Mouse (Mus musculus) embryonic facial prominence, embryonic 10.5 days (tissue): Measurements from ENCODE around the gene Iapp. TPM values are rescaled to one million over a fixed set of nuclear protein-coding genes. Genes with fewer than 3 reads are reported as not detected.
A peak's percentile ranks its signal among the peaks of the same experiment; 100 is the strongest.
"Not testable (repeated sequence)": the region's sequence is repeated elsewhere in the genome, so short reads cannot be mapped to it uniquely, and the experiment has no call there.

Source experiments
- DNase-seq: peaks from one replicate; pipeline ENCODE4 v3.0.0-alpha.2; 2017; ENCODE audit warnings: low spot score
- H3K27ac ChIP-seq: fragments of 300-500 bp; sonication (generic); replicated peaks from 2 replicates; pipeline ENCODE4 v1.5.1; 2016; ENCODE audit warnings: mild to moderate bottlenecking
- H3K27me3 ChIP-seq: fragments of 300-500 bp; sonication (generic); replicated peaks from 2 replicates; pipeline ENCODE4 v1.6.1; 2016; ENCODE audit warnings: low read depth, mild to moderate bottlenecking; ENCODE audit not compliant: poor library complexity, severe bottlenecking
- H3K36me3 ChIP-seq: fragments of 300-500 bp; sonication (generic); replicated peaks from 2 replicates; pipeline ENCODE4 v1.6.1; 2016; ENCODE audit warnings: mild to moderate bottlenecking, moderate library complexity
- H3K4me1 ChIP-seq: fragments of 300-500 bp; sonication (generic); 2 replicates; pipeline ENCODE4 v1.6.1; 2016
- H3K4me3 ChIP-seq: fragments of 300-500 bp; sonication (generic); 2 replicates; pipeline ENCODE4 v1.5.1; 2016; ENCODE audit warnings: mild to moderate bottlenecking, moderate library complexity
- H3K9me3 ChIP-seq: fragments of 300-500 bp; sonication (generic); 2 replicates; pipeline ENCODE4 v1.6.1; 2016; ENCODE audit warnings: mild to moderate bottlenecking
- WGBS: fragments of 180-500 bp; shearing (Covaris S2); methylation state at CpG from one replicate; pipeline ENCODE4 v1.1.7; 2016; 5-methylcytosine and 5-hydroxymethylcytosine counted together
- polyA plus RNA-seq: library from polyadenylated mRNA; unstranded; fragments of >200 nt; fragmentation: Nextera tagmentation; extraction: Ambion mirVana; gene quantifications from 2 replicates; pipeline ENCODE4 v1.2.1, GENCODE M21; 2016

Iapp gene
- polyA plus RNA-seq: 0.24 TPM in 1 of 2 replicates, not detected in the other

GRCm38 (mm10) chr6:142298098-142298497, at the start of gene Iapp:
Iapp (plus strand) TSS chr6:142298423.
- no peaks in the 10 kb centered on the region for H3K4me1 ChIP-seq
- no peaks in the 10 kb centered on the region for H3K36me3 ChIP-seq
- WGBS: 71% methylated on average over 4 of the region's 4 CpGs
- no peaks in the 10 kb centered on the region for H3K27me3 ChIP-seq
- DNase-seq: no peak
- H3K4me3 ChIP-seq: no peak within 1 kb of the TSS
- no peaks in the 10 kb centered on the region for H3K9me3 ChIP-seq
- H3K27ac ChIP-seq: no peak within 1 kb of the TSS

GRCm38 (mm10) chr6:142250738-142251307, 47.4 kb upstream of the Iapp start:
- H3K9me3 ChIP-seq, H3K4me3 ChIP-seq, H3K4me1 ChIP-seq, H3K36me3 ChIP-seq, H3K27me3 ChIP-seq, DNase-seq, H3K27ac ChIP-seq: not testable (repeated sequence)
- 91% methylated on average over 1 of the region's 1 CpGs for WGBS

- Histone ChIP-seq H3K4me3 (no peak overlapping the region), H3K27me3 (no peaks in the 10 kb centered on the region), H3K4me1 (peaks cover 7% of the 10 kb centered on the region; the same call in 1 of the 2 replicates), H3K36me3 (no peaks in the 10 kb centered on the region), H3K9me3 (no peaks in the 10 kb centered on the region), H3K27ac (0 out of 2 replicates have a peak overlapping the region, but pooled peaks have one; percentile 30)
- WGBS: 10% methylated on average over 4 of the region's 4 CpGs
- no peak for DNase-seq
Measured at GRCm38 (mm10) chr6:142275721-142276442, 22.3 kb upstream of the Iapp start.

- WGBS: 81% methylated on average over 12 of the region's 12 CpGs
- no peak overlapping the region for H3K27ac ChIP-seq
- no peak overlapping the region for H3K4me3 ChIP-seq
Measured at GRCm38 (mm10) chr6:142289413-142290118, 8.7 kb upstream of the Iapp start.

GRCm38 (mm10) chr6:142305076-142305475, 6.9 kb downstream of the Iapp start:
- no peak overlapping the region for H3K4me3 ChIP-seq
- H3K27ac ChIP-seq: no peak overlapping the region
- H3K9me3 ChIP-seq: peaks cover 5% of the 10 kb centered on the region
- no peak for DNase-seq
- H3K36me3 ChIP-seq: no peaks in the 10 kb centered on the region
- no peaks in the 10 kb centered on the region for H3K4me1 ChIP-seq
- no peaks in the 10 kb centered on the region for H3K27me3 ChIP-seq

More at GRCm38 (mm10) chr6:142289413-142290118, 8.7 kb upstream of the Iapp start:
- Histone ChIP-seq H3K27me3 (no peaks in the 10 kb centered on the region), H3K36me3 (no peaks in the 10 kb centered on the region), H3K4me1 (no peaks in the 10 kb centered on the region), H3K9me3 (no peaks in the 10 kb centered on the region)
- DNase-seq: no peak

DNA sequence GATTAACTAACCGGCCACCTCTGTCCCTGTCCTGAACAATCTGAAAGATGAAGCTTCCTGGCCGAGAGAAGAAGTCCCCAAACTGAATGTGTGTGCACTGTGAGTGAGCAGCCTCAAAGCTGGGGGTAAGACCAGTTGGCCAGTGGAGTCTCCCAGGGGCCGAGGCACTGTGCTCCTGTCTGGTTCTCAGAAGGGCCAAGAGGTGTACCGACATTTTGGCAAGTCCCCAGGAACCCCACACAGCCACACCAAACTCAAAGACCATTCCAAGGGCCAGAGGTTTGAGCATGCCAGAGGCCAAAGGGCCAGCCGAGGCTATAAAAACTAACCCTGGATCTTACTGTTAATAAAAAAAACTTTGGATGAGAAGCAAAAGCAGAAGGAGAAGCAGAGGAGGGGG, 16.1 kb downstream of the Iapp start:
- H3K27me3 ChIP-seq: no peaks in the 10 kb centered on the region
- H3K4me3 ChIP-seq: no peak overlapping the region
- H3K4me1 ChIP-seq: no peaks in the 10 kb centered on the region
- peaks cover 5% of the 10 kb centered on the region for H3K9me3 ChIP-seq
- H3K27ac ChIP-seq: no peak overlapping the region
- H3K36me3 ChIP-seq: no peaks in the 10 kb centered on the region
- WGBS: 81% methylated on average over 5 of the region's 5 CpGs
- DNase-seq: no peak

DNA sequence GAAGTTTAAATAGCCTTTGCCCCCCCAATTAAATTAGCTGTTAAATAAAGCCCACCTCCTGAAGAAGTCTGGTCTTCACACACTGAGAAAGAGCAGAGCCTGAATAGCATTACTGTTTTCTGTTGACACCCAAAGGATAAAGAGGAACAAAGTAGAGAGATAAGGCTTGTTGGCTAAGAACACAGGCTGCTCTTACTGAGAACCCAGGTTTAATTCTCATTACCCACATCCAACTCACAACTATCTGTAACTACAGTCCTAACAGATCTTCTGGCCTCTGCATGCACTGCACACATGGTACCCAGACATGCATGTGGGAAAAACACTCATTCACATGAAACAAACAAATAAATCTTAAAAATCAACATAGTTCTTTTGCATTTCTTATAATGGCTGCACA, 18.9 kb downstream of the Iapp start:
- no peak overlapping the region for H3K4me3 ChIP-seq
- H3K4me1 ChIP-seq: no peaks in the 10 kb centered on the region
- no peaks in the 10 kb centered on the region for H3K36me3 ChIP-seq
- no peak for DNase-seq
- H3K27ac ChIP-seq: no peak overlapping the region
- H3K27me3 ChIP-seq: no peaks in the 10 kb centered on the region
- no peaks in the 10 kb centered on the region for H3K9me3 ChIP-seq

DNA sequence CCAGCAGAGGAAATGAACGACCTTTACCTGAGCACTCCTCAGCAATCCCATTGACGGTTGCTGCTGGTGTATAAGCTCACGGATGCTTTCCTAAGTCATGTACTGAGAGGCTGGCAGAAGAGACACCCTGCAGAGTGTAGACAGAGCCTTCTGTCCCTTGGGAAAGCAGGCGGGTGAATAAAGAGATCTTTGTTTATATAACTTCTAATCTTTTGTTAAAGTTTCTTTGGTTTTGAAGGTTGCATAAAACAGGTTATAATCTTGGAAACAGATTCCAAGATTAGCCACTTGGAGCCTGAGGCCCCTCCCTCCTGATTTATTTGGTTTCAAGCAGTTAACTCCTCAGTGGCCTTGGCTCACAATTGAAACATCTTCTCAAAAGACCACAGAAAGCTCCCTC, 24.7 kb downstream of the Iapp start, which contains the start of gene Slco1a5:
TSS of gene Slco1a5 (minus strand) at position 101 of the 400 bp plus-strand sequence.
- Histone ChIP-seq H3K27ac (no peak within 1 kb of the TSS), H3K27me3 (no peaks in the 10 kb centered on the region), H3K4me1 (peaks cover 4% of the 10 kb centered on the region; the same call in 1 of the 2 replicates), H3K4me3 (no peak within 1 kb of the TSS), H3K36me3 (no peaks in the 10 kb centered on the region), H3K9me3 (no peaks in the 10 kb centered on the region)
- DNase-seq: no peak
- 19% methylated on average over 4 of the region's 4 CpGs for WGBS

- no peaks in the 10 kb centered on the region for H3K27me3 ChIP-seq
- no peak for DNase-seq
- WGBS: 72% methylated on average over 3 of the region's 3 CpGs
- peaks cover 4% of the 10 kb centered on the region; the same call in 1 of the 2 replicates for H3K4me1 ChIP-seq
- no peak overlapping the region for H3K4me3 ChIP-seq
- no peak overlapping the region for H3K27ac ChIP-seq
- H3K9me3 ChIP-seq: no peaks in the 10 kb centered on the region
- H3K36me3 ChIP-seq: no peaks in the 10 kb centered on the region
Measured at GRCm38 (mm10) chr6:142326598-142326997, 28.4 kb downstream of the Iapp start.

- Histone ChIP-seq H3K27me3 (no peaks in the 10 kb centered on the region), H3K9me3 (no peaks in the 10 kb centered on the region), H3K36me3 (no peaks in the 10 kb centered on the region), H3K4me3 (no peak overlapping the region), H3K4me1 (peaks cover 4% of the 10 kb centered on the region; the same call in 1 of the 2 replicates), H3K27ac (no peak overlapping the region)
- 71% methylated on average over 1 of the region's 1 CpGs for WGBS
- DNase-seq: no peak
Measured at GRCm38 (mm10) chr6:142329201-142329600, 31.0 kb downstream of the Iapp start.

GRCm38 (mm10) chr6:142338961-142339360, 40.7 kb downstream of the Iapp start:
- Histone ChIP-seq H3K27me3 (no peaks in the 10 kb centered on the region), H3K9me3 (no peaks in the 10 kb centered on the region), H3K4me3 (no peak overlapping the region), H3K4me1 (peaks cover 8% of the 10 kb centered on the region; the same call in 1 of the 2 replicates), H3K27ac (no peak overlapping the region), H3K36me3 (no peaks in the 10 kb centered on the region)
- DNase-seq: no peak
- 79% methylated on average over 2 of the region's 2 CpGs for WGBS

- 37% methylated on average over 2 of the region's 2 CpGs for WGBS
- H3K9me3 ChIP-seq: no peaks in the 10 kb centered on the region
Measured at GRCm38 (mm10) chr6:142339576-142339975, 41.4 kb downstream of the Iapp start.

More at GRCm38 (mm10) chr6:142339576-142339975, 41.4 kb downstream of the Iapp start:
- no peaks in the 10 kb centered on the region for H3K27me3 ChIP-seq
- H3K27ac ChIP-seq: no peak overlapping the region
- H3K4me1 ChIP-seq: peaks cover 8% of the 10 kb centered on the region; the same call in 1 of the 2 replicates
- no peak for DNase-seq
- no peaks in the 10 kb centered on the region for H3K36me3 ChIP-seq
- no peak overlapping the region for H3K4me3 ChIP-seq
